Mouse (Mus musculus) gastrocnemius, postnatal 14 days (tissue): ENCODE results near the gene Mettl8. TPM values are rescaled to one million over a fixed set of nuclear protein-coding genes. Genes with fewer than 3 reads are reported as not detected.
A peak's percentile ranks its signal among the peaks of the same experiment; 100 is the strongest.

Experiments used
- DNase-seq: peaks from one replicate; pipeline ENCODE4 v3.0.0; 2021; ENCODE audit warnings: mixed read lengths
- intact Hi-C: fragments of 180-260 bp; cut with DNase I; formaldehyde crosslinking; loops from one replicate; pipeline ENCODE4 v1.15.1; 2025; ENCODE audit warnings: low total_unique reads
- long read RNA-seq, 2 experiments: library from polyadenylated mRNA; stranded (forward); transcript quantifications; one replicate each; pipeline ENCODE4 v2.0.0; 2021
- total RNA-seq, 2 experiments: library from RNA; stranded (reverse); gene quantifications; 2 replicates each; pipeline ENCODE4 v1.2.3; 2021

Mettl8 gene
- total RNA-seq, result 1 to 10 TPM; 5.6 to 6.0 TPM
- long read RNA-seq, experiment 1, transcript Mettl8-204 (10 exons, 2,347 nt), result major isoform, 18 of 20 reads
- long read RNA-seq, experiment 1, partial matches to known transcripts, result 0 of 20 reads
- long read RNA-seq, experiment 1, other reads (novel, unspliced or antisense), result 2 of 20 reads
- long read RNA-seq, experiment 2, transcript Mettl8-204 (10 exons, 2,347 nt), result major isoform, 5 of 10 reads
- long read RNA-seq, experiment 2, partial matches to known transcripts, result 0 of 10 reads
- long read RNA-seq, experiment 2, other reads (novel, unspliced or antisense), result 5 of 10 reads

GRCm38 (mm10) chr2:71055300-71056114 is at the start of gene Mettl8, which contains the start of gene Dcaf17:
Mettl8 (minus strand) TSS chr2:71055583.
Dcaf17 (plus strand) TSS chr2:71055328.
- DNase-seq, result peak; percentile 91
- intact Hi-C loops, result no loop called here

- intact Hi-C loops, result no loop called here
- no peak for DNase-seq
Measured at GRCm38 (mm10) chr2:71104696-71105095, 49.3 kb upstream of the Mettl8 start.

- DNase-seq, result no peak
Measured at GRCm38 (mm10) chr2:71103292-71103680, 47.9 kb upstream of the Mettl8 start.

GRCm38 (mm10) chr2:71102621-71103291 is 47.4 kb upstream of the Mettl8 start:
- no peak for DNase-seq
- intact Hi-C loops, result no loop called here

More at GRCm38 (mm10) chr2:71103292-71103680, 47.9 kb upstream of the Mettl8 start:
- intact Hi-C loops, result no loop called here

- intact Hi-C loops, result no loop called here
Measured at GRCm38 (mm10) chr2:71096170-71096569, 40.8 kb upstream of the Mettl8 start.

GRCm38 (mm10) chr2:71090660-71091445 is 35.5 kb upstream of the Mettl8 start:
- DNase-seq, result no peak
- intact Hi-C loops, result no loop called here

More at GRCm38 (mm10) chr2:71096170-71096569, 40.8 kb upstream of the Mettl8 start:
- no peak for DNase-seq

- intact Hi-C loops, result no loop called here
- no peak for DNase-seq
Measured at GRCm38 (mm10) chr2:71089766-71090165, 34.4 kb upstream of the Mettl8 start.

GRCm38 (mm10) chr2:71083454-71084193 is 28.2 kb upstream of the Mettl8 start:
- intact Hi-C loops, result no loop called here
- no peak for DNase-seq

GRCm38 (mm10) chr2:71082416-71082815 is 27.0 kb upstream of the Mettl8 start:
- no peak for DNase-seq
- intact Hi-C loops, result no loop called here

- intact Hi-C loops, result no loop called here
- no peak for DNase-seq
Measured at GRCm38 (mm10) chr2:71073828-71074227, 18.4 kb upstream of the Mettl8 start.

- DNase-seq, result no peak
- intact Hi-C loops, result no loop called here
Measured at GRCm38 (mm10) chr2:71073330-71073729, 17.9 kb upstream of the Mettl8 start.

GRCm38 (mm10) chr2:71071601-71072000 is 16.2 kb upstream of the Mettl8 start:
- no peak for DNase-seq

GRCm38 (mm10) chr2:71056115-71056835 is 892 bp upstream of the Mettl8 start:
- intact Hi-C loops, result no loop called here
- DNase-seq, result no peak

More at GRCm38 (mm10) chr2:71071601-71072000, 16.2 kb upstream of the Mettl8 start:
- intact Hi-C loops, result no loop called here

- intact Hi-C loops, result no loop called here
- DNase-seq, result no peak
Measured at GRCm38 (mm10) chr2:71054716-71055115, 667 bp downstream of the Mettl8 start.

GRCm38 (mm10) chr2:71050511-71050910 is 4.9 kb downstream of the Mettl8 start:
- intact Hi-C loops, result no loop called here

GRCm38 (mm10) chr2:71048896-71049295 is 6.5 kb downstream of the Mettl8 start:
- no peak for DNase-seq
- intact Hi-C loops, result no loop called here

More at GRCm38 (mm10) chr2:71050511-71050910, 4.9 kb downstream of the Mettl8 start:
- DNase-seq, result no peak

GRCm38 (mm10) chr2:71046751-71047320 is 8.5 kb downstream of the Mettl8 start:
- DNase-seq, result no peak
- intact Hi-C loops, result no loop called here

- DNase-seq, result no peak
- intact Hi-C loops, result no loop called here
Measured at GRCm38 (mm10) chr2:71046151-71046550, 9.2 kb downstream of the Mettl8 start.
